Mouse (Mus musculus) ES-E14 (cell line): ENCODE results near the gene Fzr1.

Experiments used
- CHD2 ChIP-seq: IDR thresholded peaks from 2 replicates; pipeline ENCODE4 v1.6.1; 2014; ENCODE audit warnings: mild to moderate bottlenecking, low read depth, low read length, inconsistent platforms
- HCFC1 ChIP-seq: IDR thresholded peaks from 2 replicates; pipeline ENCODE4 v1.6.1; 2012; ENCODE audit warnings: low read length, inconsistent platforms, borderline replicate concordance; ENCODE audit not compliant: insufficient read depth
- MAFK ChIP-seq: IDR thresholded peaks from 2 replicates; pipeline ENCODE4 v1.6.1; 2014; ENCODE audit warnings: mild to moderate bottlenecking, low read depth, low read length, inconsistent platforms; ENCODE audit not compliant: insufficient read depth
- ZNF384 ChIP-seq: IDR thresholded peaks from 2 replicates; pipeline ENCODE4 v1.6.1; 2012; ENCODE audit warnings: low read depth, low read length, inconsistent platforms

DNA sequence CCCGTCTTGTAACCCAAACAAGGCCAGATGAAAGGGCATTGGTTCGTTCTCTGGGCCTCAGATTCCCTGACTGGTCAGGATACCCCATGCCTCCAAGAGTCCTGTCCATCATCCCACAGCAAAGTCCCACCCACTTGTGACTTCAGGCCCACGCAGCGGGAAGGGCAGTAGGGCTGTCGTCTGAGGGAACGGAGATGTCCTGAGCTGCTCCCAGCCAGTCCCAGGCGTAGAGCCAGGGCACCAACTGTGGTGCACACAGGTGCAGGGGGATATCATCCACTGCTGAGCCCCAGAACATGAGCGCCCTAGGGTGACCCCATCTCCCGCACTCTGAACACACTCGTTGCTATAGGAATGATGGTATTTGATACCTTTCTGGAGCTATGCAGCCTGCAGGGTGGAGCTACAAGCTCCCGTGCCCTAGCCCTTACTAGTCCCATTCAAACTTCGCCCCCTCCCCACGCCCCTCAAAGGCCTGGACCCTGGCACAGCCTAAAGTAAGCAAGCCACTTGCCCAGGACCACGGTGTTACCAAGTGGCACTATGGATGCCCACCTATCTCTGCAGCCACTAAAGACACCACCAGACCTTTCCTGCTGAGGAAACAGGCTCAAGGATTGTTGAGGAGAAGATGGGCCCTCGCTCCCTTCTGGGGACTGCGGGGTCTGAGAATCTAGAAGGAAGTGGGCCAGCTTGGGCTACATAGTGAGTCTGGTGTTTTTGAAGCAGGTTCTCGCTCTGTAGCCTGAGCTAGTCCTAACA is 37.4 kb upstream of the Fzr1 start:
- TF ChIP-seq HCFC1: no peak
- TF ChIP-seq ZNF384: no peak
- no peak for TF ChIP-seq MAFK
- TF ChIP-seq CHD2: no peak
